Mouse (Mus musculus): ENCODE measurements around the gene Clec1a. TPM values are rescaled to one million over a fixed set of nuclear protein-coding genes. Genes with fewer than 3 reads are reported as not detected.

The Clec1a gene
- total RNA-seq (2023): not detected

GRCm38 (mm10) chr6:129451411-129452039 lies at the start of gene Clec1a:
TSS of gene Clec1a (minus strand) at chr6:129452000.

GRCm38 (mm10) chr6:129408562-129408961 lies 43.2 kb downstream of the Clec1a start, which contains the start of gene Clec9a:
TSS of gene Clec9a (plus strand) at chr6:129408862.

GRCm38 (mm10) chr6:129396997-129397396 lies 54.8 kb downstream of the Clec1a start, which contains the start of gene Clec1b:
TSS of gene Clec1b (plus strand) at chr6:129397297.

GRCm38 (mm10) chr6:129385774-129386173 lies 66.0 kb downstream of the Clec1a start, which contains the start of gene Clec12b:
TSS of gene Clec12b (minus strand) at chr6:129385874.

Other genes starting within 250 kb of the Clec1a start
- 100 to 1,000 TPM; 338 to 562 TPM for gene Cd69, start 176.6 kb downstream of the Clec1a start, total RNA-seq (2023)
- not detected for gene 4922502D21Rik, start 120.2 kb downstream of the Clec1a start, total RNA-seq (2023)
- 1 to 10 TPM; 5.2 to 9.4 TPM for gene Clec12a, start 109.3 kb downstream of the Clec1a start, total RNA-seq (2023)
- not detected for gene Clec12b, start 66.1 kb downstream of the Clec1a start, total RNA-seq (2023)
- 1 to 10 TPM in 1 of 2 experiments, not detected in 1; 1.5 TPM for gene Clec1b, start 54.7 kb downstream of the Clec1a start, total RNA-seq (2023)
- gene Clec9a, start 43.1 kb downstream of the Clec1a start, total RNA-seq (2023): under 1 TPM in 1 of 2 experiments, not detected in 1; 0.35 TPM
- not detected for gene Olr1, start 55.2 kb upstream of the Clec1a start, total RNA-seq (2023)
- not detected for gene Tmem52b, start 60.6 kb upstream of the Clec1a start, total RNA-seq (2023)
- gene Gabarapl1, start 81.2 kb upstream of the Clec1a start, total RNA-seq (2023): 10 to 100 TPM in 1 of 2 experiments, 1 to 10 TPM in 1; 6.4 to 10.6 TPM
- 1 to 10 TPM in 1 of 2 experiments, under 1 TPM in 1; 0.80 to 1.8 TPM for gene Klre1, start 125.9 kb upstream of the Clec1a start, total RNA-seq (2023)
- 1 to 10 TPM; 1.6 to 1.7 TPM for gene Klrd1, start 139.8 kb upstream of the Clec1a start, total RNA-seq (2023)
- gene Klrk1, start 171.9 kb upstream of the Clec1a start, total RNA-seq (2023): 1 to 10 TPM in 1 of 2 experiments, under 1 TPM in 1; 0.56 to 1.5 TPM
- gene Klrc3, start 191.3 kb upstream of the Clec1a start, total RNA-seq (2023): not detected
- gene Klrc2, start 208.7 kb upstream of the Clec1a start, total RNA-seq (2023): 1 to 10 TPM in 1 of 2 experiments, under 1 TPM in 1; 0.87 to 1.6 TPM
- gene Klrc1, start 227.0 kb upstream of the Clec1a start, total RNA-seq (2023): 1 to 10 TPM in 1 of 2 experiments, under 1 TPM in 1; 0.70 to 1.3 TPM